ENCODE assay signal across 17 mouse cellular contexts in the genomic region with DNA sequence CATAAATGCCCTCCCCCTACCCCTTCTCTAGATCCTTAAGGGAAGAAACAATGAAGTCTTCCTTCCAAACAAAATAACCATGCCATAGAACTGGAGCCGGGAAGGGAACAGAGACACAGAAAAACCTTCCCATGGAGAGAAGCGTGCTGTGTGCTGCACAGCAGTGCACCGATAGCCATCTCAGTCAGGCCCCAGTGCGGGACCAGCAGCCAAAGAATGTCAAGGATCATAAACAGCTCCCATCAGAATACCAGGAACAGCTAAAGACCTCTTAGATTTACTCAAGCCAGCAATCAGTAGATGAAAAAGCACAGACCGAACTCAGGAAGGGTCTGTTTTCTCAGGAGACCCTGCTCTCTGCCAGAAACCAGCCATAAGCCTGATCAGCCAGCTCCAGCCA. TPM values are rescaled to one million over a fixed set of nuclear protein-coding genes. Genes with fewer than 3 reads are reported as not detected.
DNase-seq lines count a peak whose midpoint lies in the region; ATAC-seq lines count a peak whose summit lies in the region.
"Had no signal": no experiment of that assay in that cellular context is flagged by ENCODE, and none has a peak within 500 bp of the region (broad histone marks: within the 10 kb centered on the region; RNA-seq: fewer than 3 reads in every experiment).

No protein-coding gene starts in this region.

- no peak for ATAC-seq in midbrain, embryonic 14.5 days (ENCODE audit: low FRiP score, low TSS enrichment)
- ATAC-seq in kidney, embryonic 16.5 days (ENCODE audit: low FRiP score, low TSS enrichment) = peak; percentile 74
- ATAC-seq: forebrain, embryonic 15.5 days had no signal

- 0 out of 2 replicates have a peak overlapping the region, but pooled peaks have one; percentile 9 for H3K27ac ChIP-seq in midbrain, embryonic 10.5 days (replicated peaks)
- no peak overlapping the region for H3K27ac ChIP-seq in midbrain, embryonic 14.5 days (replicated peaks; ENCODE audit: low read depth, low read length)
- H3K27ac ChIP-seq in kidney, embryonic 16.5 days (ENCODE audit: low read length) = peak overlapping the region; percentile 92
- H3K27ac ChIP-seq: forebrain, embryonic 15.5 days; gastrocnemius, adult 2 months; hindbrain, embryonic 10.5 days; liver, embryonic 14.5 days; neural tube, embryonic 15.5 days had no signal

- H3K4me1 ChIP-seq in midbrain, embryonic 10.5 days = peaks cover 13% of the 10 kb centered on the region
- H3K4me1 ChIP-seq in midbrain, embryonic 14.5 days (ENCODE audit: control insufficient read depth, insufficient read depth, low read length) = no peaks in the 10 kb centered on the region
- H3K4me1 ChIP-seq in kidney, embryonic 16.5 days (ENCODE audit: insufficient read depth, low read length) = peaks cover 20% of the 10 kb centered on the region
- H3K4me1 ChIP-seq: forebrain, embryonic 15.5 days had no signal

- H3K36me3 ChIP-seq in midbrain, embryonic 10.5 days = no peaks in the 10 kb centered on the region
- H3K36me3 ChIP-seq in midbrain, embryonic 14.5 days (ENCODE audit: control insufficient read depth, insufficient read depth, low read length) = no peaks in the 10 kb centered on the region
- H3K36me3 ChIP-seq in kidney, embryonic 16.5 days (ENCODE audit: insufficient read depth, low read length) = no peaks in the 10 kb centered on the region
- H3K36me3 ChIP-seq: forebrain, embryonic 15.5 days; hindbrain, embryonic 10.5 days; neural tube, embryonic 15.5 days had no signal

- peak; percentile 24 for DNase-seq in kidney, adult 11 months
- no peak for DNase-seq in kidney, postnatal 36 days
- DNase-seq in midbrain, embryonic 10.5 days (ENCODE audit: low spot score) = no peak
- DNase-seq in midbrain, embryonic 14.5 days = no peak
- DNase-seq in yolk sac, embryonic 10.5 days (ENCODE audit: low spot score) = peak; percentile 31
- DNase-seq in left cerebral cortex, postnatal 14 days (ENCODE audit: low spot score in 2 of 2) = no peak
- DNase-seq: cerebellum, adult 11-12 months; gastrocnemius, adult 2 months; spleen, adult 18-20 months; thymus, postnatal 36 days had no signal

- 82% methylated on average over 5 of the region's 5 CpGs for WGBS in midbrain, embryonic 10.5 days
- WGBS in midbrain, embryonic 14.5 days = 70% methylated on average over 5 of the region's 5 CpGs
- 15% methylated on average over 5 of the region's 5 CpGs for WGBS in kidney, embryonic 16.5 days

- no peak overlapping the region for H3K4me2 ChIP-seq in midbrain, embryonic 14.5 days (ENCODE audit: low read length)
- H3K4me2 ChIP-seq in kidney, embryonic 16.5 days (replicated peaks; ENCODE audit: low read depth, low read length) = no peak overlapping the region
- H3K4me2 ChIP-seq: forebrain, embryonic 15.5 days; neural tube, embryonic 15.5 days had no signal

- H3K9ac ChIP-seq in midbrain, embryonic 14.5 days (replicated peaks; ENCODE audit: low read length) = no peak overlapping the region
- no peak overlapping the region for H3K9ac ChIP-seq in kidney, embryonic 16.5 days (replicated peaks; ENCODE audit: low read length)
- H3K9ac ChIP-seq: forebrain, embryonic 15.5 days; liver, embryonic 14.5 days; neural tube, embryonic 15.5 days had no signal

- no peak overlapping the region for H3K4me3 ChIP-seq in midbrain, embryonic 10.5 days
- H3K4me3 ChIP-seq in midbrain, embryonic 14.5 days (replicated peaks; ENCODE audit: low read depth, low read length) = no peak overlapping the region
- no peak overlapping the region for H3K4me3 ChIP-seq in kidney, embryonic 16.5 days (ENCODE audit: low read length)
- H3K4me3 ChIP-seq: forebrain, embryonic 15.5 days; gastrocnemius, adult 2 months; hindbrain, embryonic 10.5 days; neural tube, embryonic 15.5 days had no signal

- no peaks in the 10 kb centered on the region for H3K9me3 ChIP-seq in midbrain, embryonic 10.5 days (replicated peaks)
- no peaks in the 10 kb centered on the region for H3K9me3 ChIP-seq in midbrain, embryonic 14.5 days (ENCODE audit: control insufficient read depth, low read length)
- H3K9me3 ChIP-seq in kidney, embryonic 16.5 days (ENCODE audit: low read length) = no peaks in the 10 kb centered on the region
- H3K9me3 ChIP-seq: forebrain, embryonic 15.5 days; hindbrain, embryonic 10.5 days; neural tube, embryonic 15.5 days had no signal

- no peaks in the 10 kb centered on the region for H3K27me3 ChIP-seq in midbrain, embryonic 10.5 days (ENCODE audit: low read depth, poor library complexity, severe bottlenecking)
- H3K27me3 ChIP-seq in midbrain, embryonic 14.5 days (ENCODE audit: control insufficient read depth, insufficient read depth, low read length) = no peaks in the 10 kb centered on the region
- H3K27me3 ChIP-seq in kidney, embryonic 16.5 days (ENCODE audit: insufficient read depth, low read length) = no peaks in the 10 kb centered on the region
- H3K27me3 ChIP-seq: forebrain, embryonic 15.5 days; neural tube, embryonic 15.5 days had no signal

- intact Hi-C loops in left cerebral cortex, postnatal 14 days (cut with DNase I) = no loop called here

RNA-seq across cellular contexts. Expression of gene Elf5, which starts 25.0 kb away (rescaled TPM):
- polyA plus RNA-seq in midbrain, embryonic 10.5 days (2016; fragmentation: Nextera tagmentation; extraction: Ambion mirVana) = not detected in 2 replicates
- polyA plus RNA-seq in midbrain, embryonic 14.5 days (2014; fragmentation: Nextera tagmentation; extraction: Ambion mirVana) = not detected in 2 replicates
- polyA plus RNA-seq in kidney, embryonic 16.5 days (2015; fragmentation: Nextera tagmentation; extraction: Ambion mirVana) = 3.1 and 4.2 TPM in 2 replicates
- total RNA-seq in left cerebral cortex, postnatal 14 days (2021) = 1 to 10 TPM in 1 of 2 experiments, under 1 TPM in 1; 0.72 to 1.0 TPM
- total RNA-seq: CH12.LX; gastrocnemius, adult 2 months; megakaryocyte-erythroid progenitor cell, adult 5-6 weeks had no signal
- polyA plus RNA-seq: forebrain, embryonic 15.5 days; hindbrain, embryonic 10.5 days; neural tube, embryonic 15.5 days had no signal

RNA-seq across cellular contexts. Expression of gene Cat, which starts 48.4 kb away (rescaled TPM):
- polyA plus RNA-seq in midbrain, embryonic 10.5 days (2016; fragmentation: Nextera tagmentation; extraction: Ambion mirVana) = 102 and 115 TPM in 2 replicates
- 84.3 and 102 TPM in 2 replicates for polyA plus RNA-seq in midbrain, embryonic 14.5 days (2014; fragmentation: Nextera tagmentation; extraction: Ambion mirVana)
- polyA plus RNA-seq in kidney, embryonic 16.5 days (2015; fragmentation: Nextera tagmentation; extraction: Ambion mirVana) = 101 and 105 TPM in 2 replicates
- 10 to 100 TPM; 55.0 to 60.0 TPM for total RNA-seq in left cerebral cortex, postnatal 14 days (2021)

Comparison
In these comparisons a context has a peak if more than half of its experiments do, and no peak if none do; other contexts are left out.
1. DNase-seq: peak in kidney, adult 11 months (single experiment) and yolk sac, embryonic 10.5 days (single experiment); none in kidney, postnatal 36 days (0 of 2), midbrain, embryonic 10.5 days (single experiment), midbrain, embryonic 14.5 days (single experiment) and left cerebral cortex, postnatal 14 days (0 of 2).